Mouse (Mus musculus) thymus, adult 2 months (tissue): ENCODE measurements around the gene Raver2.

Source experiments
- CTCF ChIP-seq: fragments of 200-500 bp; IDR thresholded peaks from 2 replicates; pipeline ENCODE4 v1.5.1; 2012; ENCODE audit warnings: mild to moderate bottlenecking, control low read depth, low read length, moderate library complexity, borderline replicate concordance; ENCODE audit not compliant: control insufficient read depth, poor library complexity, insufficient read depth; ENCODE audit errors: extremely low read depth
- POLR2A ChIP-seq: fragments of 200-500 bp; IDR thresholded peaks from 2 replicates; pipeline ENCODE4 v1.6.1; 2012; ENCODE audit warnings: mild to moderate bottlenecking, low read length, control low read depth, moderate library complexity; ENCODE audit not compliant: control insufficient read depth, poor library complexity, insufficient read depth; ENCODE audit errors: extremely low read depth

- TF ChIP-seq POLR2A = no peak
- TF ChIP-seq CTCF = no peak
These were observed 104.0 kb downstream of the Raver2 start for GRCm38 (mm10) chr4:101172738-101173137.
